Mouse (Mus musculus) neural tube, embryonic 14.5 days (tissue): ENCODE results near the gene Amotl1. TPM values are rescaled to one million over a fixed set of nuclear protein-coding genes. Genes with fewer than 3 reads are reported as not detected.
A peak's percentile ranks its signal among the peaks of the same experiment; 100 is the strongest.

Experiments
- ATAC-seq: fragments of 200-750 bp; cut with Nextera tagmentation; 2 replicates; pipeline ENCODE4 v1.8.0; 2017; ENCODE audit warnings: low read depth, mild to moderate bottlenecking, moderate TSS enrichment, moderate library complexity
- H3K27ac ChIP-seq: fragments of 300-500 bp; sonication (generic); 2 replicates; pipeline ENCODE4 v1.5.1; 2014; ENCODE audit warnings: low read depth, mild to moderate bottlenecking, control low read depth, low read length, moderate library complexity, mixed read lengths
- H3K27me3 ChIP-seq: fragments of 300-500 bp; sonication (generic); 2 replicates; pipeline ENCODE4 v1.6.1; 2014; ENCODE audit warnings: low read length; ENCODE audit not compliant: control insufficient read depth, insufficient read depth
- H3K36me3 ChIP-seq: fragments of 300-500 bp; sonication (generic); 2 replicates; pipeline ENCODE4 v1.6.1; 2014; ENCODE audit warnings: low read length, mixed read lengths; ENCODE audit not compliant: control insufficient read depth, insufficient read depth
- H3K4me1 ChIP-seq: fragments of 300-500 bp; sonication (generic); 2 replicates; pipeline ENCODE4 v1.6.1; 2014; ENCODE audit warnings: low read length; ENCODE audit not compliant: control insufficient read depth, insufficient read depth
- H3K4me2 ChIP-seq: fragments of 300-500 bp; sonication (generic); 2 replicates; pipeline ENCODE4 v1.6.1; 2014; ENCODE audit warnings: mild to moderate bottlenecking, low read depth, low read length, control low read depth
- H3K4me3 ChIP-seq: fragments of 300-500 bp; sonication (generic); 2 replicates; pipeline ENCODE4 v1.5.1; 2014; ENCODE audit warnings: low read depth, low read length, control low read depth, mixed read lengths
- H3K9ac ChIP-seq: fragments of 300-500 bp; sonication (generic); replicated peaks from 2 replicates; pipeline ENCODE4 v1.6.1; 2014; ENCODE audit warnings: low read depth, mild to moderate bottlenecking, control low read depth, low read length, mixed read lengths
- H3K9me3 ChIP-seq: fragments of 300-500 bp; sonication (generic); 2 replicates; pipeline ENCODE4 v1.6.1; 2016; ENCODE audit warnings: low read length; ENCODE audit not compliant: control insufficient read depth
- WGBS: fragments of 180-500 bp; shearing (Covaris S2); extraction: QIAGEN DNeasy Blood & Tissue Kit; methylation state at CpG from one replicate; pipeline ENCODE4 v1.1.7; 2014; 5-methylcytosine and 5-hydroxymethylcytosine counted together
- polyA plus RNA-seq: library from polyadenylated mRNA; unstranded; fragments of >200 nt; fragmentation: Nextera tagmentation; extraction: Ambion mirVana; gene quantifications from 2 replicates; pipeline ENCODE4 v1.2.1, GENCODE M21; 2014

Amotl1 gene
- polyA plus RNA-seq, 1 experiment from 2014 or later = 8.2 TPM

DNA sequence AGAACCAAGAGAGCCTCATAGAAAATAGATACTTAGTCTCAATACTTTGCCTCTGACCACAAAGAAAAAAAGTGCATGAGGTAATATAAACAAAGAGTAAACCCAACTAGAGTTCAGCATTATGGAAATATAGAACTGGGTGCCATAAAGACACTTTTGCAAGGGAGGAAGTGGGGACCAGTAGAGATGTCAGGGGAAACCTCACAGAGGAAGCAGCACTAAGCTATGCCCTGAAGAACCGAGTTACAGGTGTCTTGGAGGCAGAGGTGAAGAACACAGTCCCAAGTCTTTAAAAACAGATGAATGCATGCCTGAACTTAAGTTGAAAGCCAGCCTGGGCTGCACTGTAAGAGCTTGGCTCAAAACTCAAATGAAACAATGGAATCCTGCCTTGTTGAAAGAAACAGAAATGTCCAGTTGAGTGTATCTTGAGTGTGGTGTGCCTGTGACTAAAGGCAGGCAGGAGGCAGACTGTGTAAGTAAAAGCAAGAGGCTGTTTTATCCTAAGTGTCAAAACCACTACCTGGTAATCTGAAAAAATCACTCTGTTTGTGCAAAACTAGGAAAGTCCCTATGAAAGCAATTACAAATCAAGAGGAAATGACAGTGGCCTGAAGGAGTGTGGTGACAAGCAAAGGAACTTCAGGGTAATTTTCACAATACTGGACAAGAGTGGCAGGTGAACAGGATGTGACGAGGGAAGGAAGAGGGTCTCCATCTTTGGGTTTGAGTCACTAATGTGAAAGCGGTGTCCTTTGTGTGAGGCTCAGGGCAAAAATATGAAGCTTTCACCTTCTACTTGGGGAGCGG is 145.8 kb downstream of the Amotl1 start:
- peak overlapping the region; percentile 86 for H3K4me2 ChIP-seq
- no peak for ATAC-seq
- H3K36me3 ChIP-seq = peaks cover 8% of the 10 kb centered on the region
- WGBS = 84% methylated on average over 4 of the region's 4 CpGs
- no peaks in the 10 kb centered on the region for H3K27me3 ChIP-seq
- peak overlapping the region; percentile 86; the same call in 1 of the 2 replicates for H3K4me3 ChIP-seq
- no peak overlapping the region for H3K27ac ChIP-seq
- H3K9ac ChIP-seq = no peak overlapping the region
- no peaks in the 10 kb centered on the region for H3K9me3 ChIP-seq
- peaks cover 13% of the 10 kb centered on the region for H3K4me1 ChIP-seq

Other genes with a start within 250 kb of the Amotl1 start
- gene Kdm4d, start 144.6 kb downstream of the Amotl1 start, polyA plus RNA-seq = 0.85 and 1.2 TPM in 2 replicates
- 143 and 157 TPM in 2 replicates for gene Cwc15, start 144.4 kb downstream of the Amotl1 start, polyA plus RNA-seq
- 0.31 and 0.32 TPM in 2 replicates for gene Piwil4, start 95.7 kb upstream of the Amotl1 start, polyA plus RNA-seq
- gene Fut4, start 107.3 kb upstream of the Amotl1 start, polyA plus RNA-seq = 2.2 TPM in 2 replicates
- 0.70 and 1.6 TPM in 2 replicates for gene 1700012B09Rik, start 126.0 kb upstream of the Amotl1 start, polyA plus RNA-seq
- gene Mre11a, start 139.6 kb upstream of the Amotl1 start, polyA plus RNA-seq = 15.2 and 15.6 TPM in 2 replicates
- gene Ankrd49, start 139.8 kb upstream of the Amotl1 start, polyA plus RNA-seq = 25.9 and 31.9 TPM in 2 replicates
- 0.54 and 0.75 TPM in 2 replicates for gene Gpr83, start 215.2 kb upstream of the Amotl1 start, polyA plus RNA-seq